Mouse (Mus musculus) spleen, adult 2 months (tissue): ENCODE data around the gene H2afy2.

Experiments
- CTCF ChIP-seq: fragments of 200-500 bp; IDR thresholded peaks from 2 replicates; pipeline ENCODE4 v1.5.1; 2011; ENCODE audit warnings: mild to moderate bottlenecking, inconsistent platforms; ENCODE audit not compliant: insufficient read depth, insufficient read length, insufficient replicate concordance; ENCODE audit errors: extremely low read depth
- POLR2A ChIP-seq: fragments of 200-500 bp; IDR thresholded peaks from 2 replicates; pipeline ENCODE4 v1.6.1; 2011; ENCODE audit warnings: low read depth, low read length, inconsistent platforms

- TF ChIP-seq CTCF (no peak), POLR2A (no peak)
Observed at GRCm38 (mm10) chr10:61793015-61793414, 9.1 kb upstream of the H2afy2 start.
